Mouse (Mus musculus) G1E-ER4 (cell line): ENCODE data around the gene Bmp10. TPM values are rescaled to one million over a fixed set of nuclear protein-coding genes. Genes with fewer than 3 reads are reported as not detected.

ENCODE experiments used
- GATA1 ChIP-seq: IDR thresholded peaks from one replicate; pipeline ENCODE4 v1.8.0; 2012; ENCODE audit warnings: low read length, inconsistent platforms
- polyA plus RNA-seq: library from polyadenylated mRNA; stranded (reverse); fragments of >175 nt; gene quantifications from 2 replicates; pipeline ENCODE4 v1.2.3, GENCODE M21; 2012

Gene Bmp10
- polyA plus RNA-seq, 1 experiment: not detected

GRCm38 (mm10) chr6:87483900-87484289, 55.1 kb downstream of the Bmp10 start:
- no peak for TF ChIP-seq GATA1

DNA sequence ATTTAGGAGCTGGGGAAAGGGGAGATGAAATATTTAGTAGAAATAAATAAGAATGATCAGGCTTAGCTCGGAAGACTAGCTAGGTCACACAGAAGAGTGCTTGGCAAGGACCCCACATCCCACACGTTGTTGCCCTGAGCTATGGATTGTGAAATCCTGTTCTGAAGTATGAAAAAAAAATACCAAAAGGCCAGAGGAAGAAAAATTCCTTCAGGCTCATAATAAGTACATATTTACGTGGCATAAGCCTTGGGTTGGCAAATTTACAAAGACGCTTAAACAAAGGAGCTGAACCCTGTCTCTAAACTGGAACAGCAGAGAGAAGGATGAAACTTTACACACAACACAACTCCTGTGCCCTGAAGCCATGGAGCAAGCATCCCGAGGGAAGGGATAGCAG, 56.0 kb downstream of the Bmp10 start:
- no peak for TF ChIP-seq GATA1

Other genes with a start within 250 kb of the Bmp10 start
- not detected in 2 replicates for gene Antxr1, start 93.2 kb upstream of the Bmp10 start, polyA plus RNA-seq
- not detected in 2 replicates for gene Gkn1, start 78.1 kb upstream of the Bmp10 start, polyA plus RNA-seq
- not detected in 2 replicates for gene Gkn2, start 55.6 kb upstream of the Bmp10 start, polyA plus RNA-seq
- not detected in 2 replicates for gene Gkn3, start 40.1 kb upstream of the Bmp10 start, polyA plus RNA-seq
- gene Arhgap25, start 104.3 kb downstream of the Bmp10 start, polyA plus RNA-seq: 0.09 and 0.21 TPM in 2 replicates
- gene Prokr1, start 161.7 kb downstream of the Bmp10 start, polyA plus RNA-seq: 0.15 and 0.16 TPM in 2 replicates
- 13.9 and 15.1 TPM in 2 replicates for gene Aplf, start 243.2 kb downstream of the Bmp10 start, polyA plus RNA-seq